Mouse (Mus musculus): ENCODE results near the gene Gm10134. TPM values are rescaled to one million over a fixed set of nuclear protein-coding genes. Genes with fewer than 3 reads are reported as not detected.

The Gm10134 gene
- polyA plus RNA-seq, 2 experiments, result not detected

GRCm38 (mm10) chr2:28479208-28480204 is 26.4 kb upstream of the Gm10134 start:
- Histone ChIP-seq H3K9me3 (ENCODE audit: control insufficient read depth, low read length) (no peaks in the 10 kb centered on the region), H3K27me3 (ENCODE audit: control insufficient read depth, insufficient read depth, low read length) (no peaks in the 10 kb centered on the region), H3K4me1 (replicated peaks; ENCODE audit: control insufficient read depth in 2 of 2, insufficient read depth in 2 of 2, low read length in 1 of 2) (no peaks in the 10 kb centered on the region), H3K36me3 (replicated peaks; ENCODE audit: control insufficient read depth, insufficient read depth, low read depth) (no peaks in the 10 kb centered on the region), H3K4me2 (ENCODE audit: low read depth) (no peak overlapping the region), H3K4me3 (ENCODE audit: insufficient read depth in 1 of 2, low read depth in 2 of 2, low read length in 2 of 2) (no peak overlapping the region), H3K27ac (no peak overlapping the region), H3K9ac (replicated peaks) (no peak overlapping the region)
- no peak for ATAC-seq (ENCODE audit: insufficient read depth)
- no peak for TF ChIP-seq CTCF (IDR thresholded peaks at IDR 0.05; ENCODE audit: low read depth)
- no peak for TF ChIP-seq EP300 (IDR thresholded peaks at IDR 0.05; ENCODE audit: low read depth)
- no peak for DNase-seq (ENCODE audit: low read depth in 3 of 3, low spot score in 3 of 3)
- 66% methylated on average over 20 of the region's 20 CpGs for whole genome bisulfite sequencing (ENCODE audit: insufficient replicate concordance)

- no peaks in the 10 kb centered on the region for H3K9me3 ChIP-seq (ENCODE audit: control insufficient read depth, low read length)
- ATAC-seq (ENCODE audit: insufficient read depth) (no peak), DNase-seq (ENCODE audit: low read depth in 3 of 3, low spot score in 3 of 3) (no peak)
- no peak overlapping the region for H3K4me2 ChIP-seq (ENCODE audit: low read depth)
- TF ChIP-seq EP300 (IDR thresholded peaks at IDR 0.05; ENCODE audit: low read depth), result no peak
- TF ChIP-seq CTCF (IDR thresholded peaks at IDR 0.05; ENCODE audit: low read depth), result no peak
- no peaks in the 10 kb centered on the region for H3K4me1 ChIP-seq (replicated peaks; ENCODE audit: control insufficient read depth in 2 of 2, insufficient read depth in 2 of 2, low read length in 1 of 2)
- no peak overlapping the region for H3K9ac ChIP-seq (replicated peaks)
- no peak overlapping the region for H3K27ac ChIP-seq
- no peak overlapping the region for H3K4me3 ChIP-seq (ENCODE audit: insufficient read depth in 1 of 2, low read depth in 2 of 2, low read length in 2 of 2)
- 42% methylated on average over 2 of the region's 2 CpGs for WGBS (ENCODE audit: insufficient replicate concordance)
- H3K36me3 ChIP-seq (replicated peaks; ENCODE audit: control insufficient read depth, insufficient read depth, low read depth), result no peaks in the 10 kb centered on the region
- no peaks in the 10 kb centered on the region for H3K27me3 ChIP-seq (ENCODE audit: control insufficient read depth, insufficient read depth, low read length)
Observed at GRCm38 (mm10) chr2:28483861-28484260, 22.0 kb upstream of the Gm10134 start.

GRCm38 (mm10) chr2:28494521-28494920 is 11.4 kb upstream of the Gm10134 start:
- TF ChIP-seq EP300 (IDR thresholded peaks at IDR 0.05; ENCODE audit: low read depth), result no peak
- TF ChIP-seq CTCF (IDR thresholded peaks at IDR 0.05; ENCODE audit: low read depth), result no peak
- WGBS (ENCODE audit: insufficient replicate concordance), result 57% methylated on average over 2 of the region's 2 CpGs
- no peak overlapping the region for H3K4me3 ChIP-seq (ENCODE audit: insufficient read depth in 1 of 2, low read depth in 2 of 2, low read length in 2 of 2)
- H3K4me2 ChIP-seq (ENCODE audit: low read depth), result no peak overlapping the region
- DNase-seq (ENCODE audit: low read depth in 3 of 3, low spot score in 3 of 3) (no peak), ATAC-seq (ENCODE audit: insufficient read depth) (no peak)
- no peaks in the 10 kb centered on the region for H3K4me1 ChIP-seq (replicated peaks; ENCODE audit: control insufficient read depth in 2 of 2, insufficient read depth in 2 of 2, low read length in 1 of 2)
- H3K27me3 ChIP-seq (ENCODE audit: control insufficient read depth, insufficient read depth, low read length), result no peaks in the 10 kb centered on the region
- H3K9ac ChIP-seq (replicated peaks), result no peak overlapping the region
- no peaks in the 10 kb centered on the region for H3K36me3 ChIP-seq (replicated peaks; ENCODE audit: control insufficient read depth, insufficient read depth, low read depth)
- H3K9me3 ChIP-seq (ENCODE audit: control insufficient read depth, low read length), result no peaks in the 10 kb centered on the region
- H3K27ac ChIP-seq, result no peak overlapping the region

GRCm38 (mm10) chr2:28495207-28495756 is 10.6 kb upstream of the Gm10134 start:
- peak; percentile 16; the same call in 1 of the 2 replicates for TF ChIP-seq CTCF (IDR thresholded peaks at IDR 0.05; ENCODE audit: low read depth)
- no peak for TF ChIP-seq EP300 (IDR thresholded peaks at IDR 0.05; ENCODE audit: low read depth)
- Histone ChIP-seq H3K27me3 (ENCODE audit: control insufficient read depth, insufficient read depth, low read length) (no peaks in the 10 kb centered on the region), H3K9me3 (ENCODE audit: control insufficient read depth, low read length) (no peaks in the 10 kb centered on the region), H3K27ac (no peak overlapping the region), H3K4me2 (ENCODE audit: low read depth) (no peak overlapping the region), H3K9ac (replicated peaks) (no peak overlapping the region), H3K36me3 (replicated peaks; ENCODE audit: control insufficient read depth, insufficient read depth, low read depth) (no peaks in the 10 kb centered on the region), H3K4me3 (ENCODE audit: insufficient read depth in 1 of 2, low read depth in 2 of 2, low read length in 2 of 2) (no peak overlapping the region), H3K4me1 (replicated peaks; ENCODE audit: control insufficient read depth in 2 of 2, insufficient read depth in 2 of 2, low read length in 1 of 2) (no peaks in the 10 kb centered on the region)
- DNase-seq (ENCODE audit: low read depth in 3 of 3, low spot score in 3 of 3) (no peak), ATAC-seq (ENCODE audit: insufficient read depth) (no peak)
- WGBS (ENCODE audit: insufficient replicate concordance), result 54% methylated on average over 14 of the region's 14 CpGs
